Mouse (Mus musculus): Measurements from ENCODE around the gene Foxc1.

DNA sequence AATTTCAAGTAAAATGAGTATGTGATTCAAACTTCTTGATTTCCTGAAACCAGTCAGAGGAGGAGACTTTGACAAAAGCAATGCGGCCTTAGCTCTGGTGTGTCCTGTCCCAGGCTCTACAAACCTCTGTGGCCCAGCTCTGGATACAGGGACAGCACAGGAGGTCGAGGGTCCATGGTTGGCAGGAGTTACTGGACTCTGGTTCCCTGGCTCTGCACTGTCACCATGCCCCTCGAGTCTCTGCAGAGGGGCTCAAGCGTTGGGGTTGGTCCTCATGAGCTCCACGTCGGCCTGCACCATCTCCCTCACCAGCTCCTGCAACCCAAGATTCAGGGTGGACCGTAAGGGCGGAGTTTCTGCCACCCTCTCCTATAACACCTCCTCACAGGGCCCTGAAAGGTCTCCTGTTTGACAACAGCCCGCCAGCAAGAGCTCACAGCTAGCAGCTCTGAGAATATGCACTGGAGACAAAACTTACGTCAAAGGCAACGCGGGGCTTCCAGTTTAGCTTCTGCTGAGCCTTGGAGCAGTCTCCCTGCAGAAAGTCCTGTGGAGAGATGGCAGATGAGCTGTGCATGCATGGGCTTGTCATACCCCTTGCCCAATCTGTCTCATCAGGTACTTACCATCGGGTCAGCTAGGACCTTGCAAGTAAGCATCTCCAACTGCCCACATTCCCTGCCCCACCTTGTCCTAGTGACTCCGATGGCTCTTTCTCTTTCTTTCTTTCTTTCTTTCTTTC, 13.4 kb downstream of the Foxc1 start:
- TF ChIP-seq CTCF (IDR thresholded peaks at IDR 0.05; ENCODE audit: low read depth, low read length) (no peak), POLR2A (IDR thresholded peaks at IDR 0.05; ENCODE audit: extremely low read depth, insufficient read depth, low read length) (no peak)

Measured in liver, adult 2 months (tissue).